In the genomic region with DNA sequence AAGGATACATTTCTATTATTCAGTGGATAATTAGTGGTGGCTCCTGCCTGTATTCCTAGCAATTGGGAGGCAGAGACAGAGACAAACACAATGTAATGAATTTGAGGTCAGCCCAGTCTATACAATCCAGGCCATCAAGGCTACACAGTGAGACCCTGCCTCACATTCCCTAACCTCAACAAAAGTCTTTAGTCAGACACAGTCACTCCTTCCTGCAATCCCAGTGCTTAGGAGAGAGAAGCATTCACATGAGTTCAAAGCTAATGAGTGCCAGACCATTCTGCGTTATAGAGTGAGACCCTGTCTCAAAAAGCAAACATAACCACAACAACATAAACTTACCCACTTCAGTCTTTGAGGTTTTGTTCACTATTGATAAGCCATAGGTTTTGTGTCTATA, we compare ENCODE assay signal across 10 mouse cellular contexts. TPM values are rescaled to one million over a fixed set of nuclear protein-coding genes. Genes with fewer than 3 reads are reported as not detected.
DNase-seq lines count a peak whose midpoint lies in the region; ATAC-seq and TF ChIP-seq lines count a peak whose summit lies in the region.
"Had no signal": no experiment of that assay in that cellular context is flagged by ENCODE, and none has a peak within 500 bp of the region (broad histone marks: within the 10 kb centered on the region; RNA-seq: fewer than 3 reads in every experiment).

No protein-coding gene starts in this region.

- H3K27me3 ChIP-seq in kidney, adult 2 months (replicated peaks; ENCODE audit: control insufficient read depth, insufficient read depth, low read length): no peaks in the 10 kb centered on the region
- no peaks in the 10 kb centered on the region for H3K27me3 ChIP-seq in liver, embryonic 13.5 days
- no peaks in the 10 kb centered on the region for H3K27me3 ChIP-seq in intestine, embryonic 15.5 days (replicated peaks)
- H3K27me3 ChIP-seq in thymus, adult 2 months (ENCODE audit: control insufficient read depth, insufficient read depth, low read length): no peaks in the 10 kb centered on the region
- H3K27me3 ChIP-seq: limb, embryonic 15.5 days had no signal

- no peaks in the 10 kb centered on the region for H3K36me3 ChIP-seq in kidney, adult 2 months (ENCODE audit: control insufficient read depth, insufficient read depth, low read length)
- H3K36me3 ChIP-seq in liver, embryonic 13.5 days: no peaks in the 10 kb centered on the region
- H3K36me3 ChIP-seq in intestine, embryonic 15.5 days: no peaks in the 10 kb centered on the region
- no peaks in the 10 kb centered on the region for H3K36me3 ChIP-seq in thymus, adult 2 months (ENCODE audit: control insufficient read depth, insufficient read depth, low read length)
- H3K36me3 ChIP-seq: limb, embryonic 15.5 days had no signal

- no peak for ATAC-seq in liver, embryonic 13.5 days (ENCODE audit: low read depth)
- ATAC-seq in intestine, embryonic 15.5 days: no peak
- ATAC-seq: inflammation-experienced regulatory T-cells, adult 6 months had no signal

- peak overlapping the region; percentile 91 for H3K27ac ChIP-seq in kidney, adult 2 months (ENCODE audit: insufficient read depth, low read depth, low read length)
- H3K27ac ChIP-seq in brown adipose tissue, adult 24 weeks (replicated peaks; ENCODE audit: low read depth, low read length): peak overlapping the region; percentile 84
- peak overlapping the region; percentile 74 for H3K27ac ChIP-seq in liver, embryonic 13.5 days
- H3K27ac ChIP-seq in intestine, embryonic 15.5 days: no peak overlapping the region
- no peak overlapping the region for H3K27ac ChIP-seq in thymus, adult 2 months (ENCODE audit: control insufficient read depth, insufficient read depth, low read length)
- H3K27ac ChIP-seq: limb, embryonic 15.5 days had no signal

- H3K4me1 ChIP-seq in kidney, adult 2 months (ENCODE audit: control insufficient read depth, insufficient read depth, low read length): peaks cover 5% of the 10 kb centered on the region; the same call in 1 of the 2 replicates
- peaks cover 5% of the 10 kb centered on the region; the same call in 1 of the 2 replicates for H3K4me1 ChIP-seq in brown adipose tissue, adult 24 weeks (ENCODE audit: control insufficient read depth, insufficient read depth, insufficient read length, low read length)
- no peaks in the 10 kb centered on the region; the same call in 1 of the 2 replicates for H3K4me1 ChIP-seq in liver, embryonic 13.5 days (replicated peaks)
- H3K4me1 ChIP-seq in intestine, embryonic 15.5 days (replicated peaks): no peaks in the 10 kb centered on the region
- no peaks in the 10 kb centered on the region for H3K4me1 ChIP-seq in thymus, adult 2 months (replicated peaks; ENCODE audit: control insufficient read depth, insufficient read depth, low read length)

- peak; percentile 38 for DNase-seq in embryo, embryonic 10 days (ENCODE audit: low spot score)
- DNase-seq in embryo, embryonic 9.5 days (ENCODE audit: extremely low spot score): no peak
- no peak for DNase-seq in kidney, adult 2 months
- no peak for DNase-seq in kidney, postnatal 25 days
- no peak for DNase-seq in liver, embryonic 13.5 days
- DNase-seq in thymus, adult 2 months: no peak

- TF ChIP-seq POLR2A in kidney, adult 2 months (IDR thresholded peaks at IDR 0.05; ENCODE audit: low read depth, low read length): no peak
- no peak for TF ChIP-seq POLR2A in thymus, adult 2 months (IDR thresholded peaks at IDR 0.05; ENCODE audit: control insufficient read depth, extremely low read depth, insufficient read depth, low read length, poor library complexity)

- no peaks in the 10 kb centered on the region for H3K9me3 ChIP-seq in liver, embryonic 13.5 days (replicated peaks)
- H3K9me3 ChIP-seq in intestine, embryonic 15.5 days: no peaks in the 10 kb centered on the region
- H3K9me3 ChIP-seq: limb, embryonic 15.5 days had no signal

- H3K4me2 ChIP-seq in liver, embryonic 13.5 days: no peak overlapping the region
- no peak overlapping the region for H3K4me2 ChIP-seq in intestine, embryonic 15.5 days (replicated peaks)
- H3K4me2 ChIP-seq: limb, embryonic 15.5 days had no signal

- no peak for TF ChIP-seq CTCF in kidney, adult 2 months (conservative IDR thresholded peaks at IDR 0.05; ENCODE audit: insufficient read depth, insufficient read length, low read depth, low read length)
- no peak for TF ChIP-seq CTCF in thymus, adult 2 months (IDR thresholded peaks at IDR 0.05; ENCODE audit: borderline replicate concordance, control insufficient read depth, extremely low read depth, insufficient read depth, low read length, poor library complexity)

- WGBS in kidney, adult 2 months: 71% methylated on average over 1 of the region's 1 CpGs
- 62% methylated on average over 1 of the region's 1 CpGs for WGBS in liver, embryonic 13.5 days (ENCODE audit: insufficient replicate concordance)
- WGBS in intestine, embryonic 15.5 days: 76% methylated on average over 1 of the region's 1 CpGs
- 96% methylated on average over 1 of the region's 1 CpGs for WGBS in thymus, adult 2 months

- no peak overlapping the region for H3K9ac ChIP-seq in liver, embryonic 13.5 days
- H3K9ac ChIP-seq in intestine, embryonic 15.5 days: no peak overlapping the region
- H3K9ac ChIP-seq: limb, embryonic 15.5 days had no signal

- H3K4me3 ChIP-seq in kidney, adult 2 months (ENCODE audit: insufficient read depth, low read depth, low read length): no peak overlapping the region
- no peak overlapping the region for H3K4me3 ChIP-seq in brown adipose tissue, adult 24 weeks (ENCODE audit: insufficient read depth, low read depth, low read length)
- no peak overlapping the region for H3K4me3 ChIP-seq in liver, embryonic 13.5 days (replicated peaks)
- H3K4me3 ChIP-seq in intestine, embryonic 15.5 days (replicated peaks): no peak overlapping the region
- H3K4me3 ChIP-seq in thymus, adult 2 months (ENCODE audit: control insufficient read depth, insufficient read depth, low read length): no peak overlapping the region
- H3K4me3 ChIP-seq: limb, embryonic 15.5 days had no signal

RNA-seq across cellular contexts. Expression of a gene that starts 3.4 kb away (rescaled TPM):
- polyA plus RNA-seq in kidney, adult 2 months (2012; rRNA removed): 17.7 and 18.9 TPM in 2 replicates
- 25.5 and 33.9 TPM in 2 replicates for polyA plus RNA-seq in brown adipose tissue, adult 24 weeks (2012; ENCODE audit: insufficient read depth, insufficient read length, missing spikeins)
- 2.0 and 2.7 TPM in 2 replicates for polyA plus RNA-seq in liver, embryonic 13.5 days (2015; fragmentation: Nextera tagmentation; extraction: Ambion mirVana)
- 1.1 and 1.5 TPM in 2 replicates for polyA plus RNA-seq in intestine, embryonic 15.5 days (2015; fragmentation: Nextera tagmentation; extraction: Ambion mirVana)
- polyA plus RNA-seq in thymus, adult 2 months (2012; rRNA removed): 3.4 and 3.9 TPM in 2 replicates

Comparison
In these comparisons a context has a peak if more than half of its experiments do, and no peak if none do; other contexts are left out.
1. H3K27ac ChIP-seq: peak in kidney, adult 2 months (single experiment), brown adipose tissue, adult 24 weeks (single experiment) and liver, embryonic 13.5 days (single experiment); none in intestine, embryonic 15.5 days (single experiment) and thymus, adult 2 months (single experiment).